Mouse (Mus musculus) small intestine, adult 2 months (tissue): Measurements from ENCODE around the gene Spaar. TPM values are rescaled to one million over a fixed set of nuclear protein-coding genes. Genes with fewer than 3 reads are reported as not detected.

Experiments used
- H3K27ac ChIP-seq: fragments of 200-500 bp; 2 replicates; pipeline ENCODE4 v1.5.1; 2012; ENCODE audit warnings: low read depth, low read length, control low read depth, inconsistent platforms; ENCODE audit not compliant: insufficient read depth
- H3K27me3 ChIP-seq: fragments of 200-500 bp; 2 replicates; pipeline ENCODE4 v1.6.1; 2012; ENCODE audit warnings: mild to moderate bottlenecking, moderate library complexity, low read length, inconsistent platforms; ENCODE audit not compliant: control insufficient read depth, insufficient read depth
- H3K36me3 ChIP-seq: fragments of 200-500 bp; 2 replicates; pipeline ENCODE4 v1.6.1; 2012; ENCODE audit warnings: mild to moderate bottlenecking, low read length, control low read depth, inconsistent platforms; ENCODE audit not compliant: control insufficient read depth, insufficient read depth
- H3K4me1 ChIP-seq: fragments of 200-500 bp; 2 replicates; pipeline ENCODE4 v1.6.1; 2012; ENCODE audit warnings: low read length, inconsistent platforms, mixed read lengths; ENCODE audit not compliant: control insufficient read depth, insufficient read depth, insufficient read length
- H3K4me3 ChIP-seq: fragments of 200-500 bp; 2 replicates; pipeline ENCODE4 v1.5.1; 2012; ENCODE audit warnings: low read depth, mild to moderate bottlenecking, control low read depth, inconsistent platforms, low read length, moderate library complexity
- CTCF ChIP-seq: fragments of 200-500 bp; IDR thresholded peaks from 2 replicates; pipeline ENCODE4 v1.5.1; 2012; ENCODE audit warnings: low read depth, mild to moderate bottlenecking, control low read depth, inconsistent platforms, low read length, moderate library complexity, mixed read lengths; ENCODE audit not compliant: insufficient replicate concordance, insufficient read length; ENCODE audit errors: extremely low read depth
- POLR2A ChIP-seq: fragments of 200-500 bp; IDR thresholded peaks from 2 replicates; pipeline ENCODE4 v1.6.1; 2012; ENCODE audit warnings: low read depth, mild to moderate bottlenecking, control low read depth, inconsistent platforms, low read length, moderate library complexity
- WGBS: fragments of 180-500 bp; shearing (Covaris S2); methylation state at CpG from one replicate; pipeline ENCODE4 v1.1.7; 2018; 5-methylcytosine and 5-hydroxymethylcytosine counted together
- polyA plus RNA-seq: library from polyadenylated mRNA; depleted of rRNA; stranded (reverse); fragments of >200 nt; gene quantifications from 2 replicates; pipeline ENCODE4 v1.2.3, GENCODE M21; 2012; rRNA removed

The Spaar gene
- polyA plus RNA-seq: 0.28 and 1.1 TPM in 2 replicates

DNA sequence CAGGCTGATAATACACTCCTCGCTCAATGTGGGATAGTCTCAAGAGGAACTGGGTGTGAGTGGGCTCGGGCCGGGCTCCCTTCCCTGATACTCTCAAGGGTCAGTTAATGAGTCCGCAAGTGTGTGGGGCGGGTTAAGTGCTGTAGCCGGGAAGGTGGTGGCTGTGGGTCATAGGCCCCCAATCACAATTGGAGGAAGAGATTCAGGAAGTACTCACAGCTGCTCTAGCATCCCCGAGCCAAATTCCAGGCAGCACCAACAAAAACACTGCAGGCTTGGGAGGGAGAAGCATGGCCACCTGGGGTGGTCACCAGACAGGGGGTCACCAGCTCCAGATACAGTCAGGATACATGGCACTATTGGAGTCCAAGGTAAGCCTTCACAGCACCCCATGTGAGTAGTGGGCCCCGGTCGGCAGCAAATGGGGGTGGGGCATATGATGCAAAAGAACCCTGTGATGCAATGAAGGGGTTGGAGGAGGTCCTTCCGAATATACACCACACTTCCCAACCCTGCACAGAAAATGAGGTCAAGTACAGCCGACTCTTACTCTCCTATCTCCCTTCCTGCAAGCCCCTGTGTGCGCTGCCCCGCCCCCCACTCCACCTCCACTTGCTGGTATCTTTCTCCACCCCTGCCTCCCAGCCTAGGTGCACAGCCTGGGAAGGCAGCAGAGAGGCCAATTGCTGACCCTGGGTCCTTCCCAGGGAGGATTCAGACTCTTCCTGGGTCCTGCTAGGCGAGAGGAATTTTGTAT, at the start of gene Spaar:
Spaar (plus strand) TSS at position 241 of the 757 bp plus-strand sequence.
- Histone ChIP-seq H3K4me3 (peak within 1 kb of the TSS; percentile 24; the same call in 1 of the 2 replicates), H3K27ac (peak within 1 kb of the TSS; percentile 91), H3K27me3 (no peaks in the 10 kb centered on the region), H3K36me3 (no peaks in the 10 kb centered on the region), H3K4me1 (peaks cover 20% of the 10 kb centered on the region; the same call in 1 of the 2 replicates)
- TF ChIP-seq POLR2A (no peak), CTCF (no peak)
- WGBS: 41% methylated on average over 14 of the region's 14 CpGs

DNA sequence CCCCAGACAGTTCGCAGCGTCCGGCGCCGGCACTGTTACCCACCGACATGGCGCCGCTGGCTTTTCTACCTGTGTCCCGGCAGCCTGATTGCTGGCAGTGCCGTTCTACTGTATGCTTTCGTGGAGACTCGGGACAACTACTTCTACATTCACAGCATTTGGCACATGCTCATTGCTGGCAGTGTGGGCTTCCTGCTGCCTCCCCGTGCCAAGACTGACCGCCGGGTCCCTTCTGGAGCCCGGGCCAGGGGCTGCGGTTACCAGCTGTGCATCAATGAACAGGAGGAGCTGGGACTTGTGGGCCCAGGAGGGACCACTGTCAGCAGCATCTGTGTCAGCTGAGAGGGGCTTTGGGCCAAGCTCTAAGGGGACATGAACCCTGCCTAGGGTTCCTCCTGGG, 39.8 kb upstream of the Spaar start:
- Histone ChIP-seq H3K4me3 (no peak overlapping the region), H3K27ac (no peak overlapping the region), H3K4me1 (peaks cover under 1% of the 10 kb centered on the region; the same call in 1 of the 2 replicates), H3K27me3 (no peaks in the 10 kb centered on the region; the same call in 1 of the 2 replicates), H3K36me3 (no peaks in the 10 kb centered on the region)
- 97% methylated on average over 17 of the region's 17 CpGs for WGBS
- no peak for TF ChIP-seq POLR2A

DNA sequence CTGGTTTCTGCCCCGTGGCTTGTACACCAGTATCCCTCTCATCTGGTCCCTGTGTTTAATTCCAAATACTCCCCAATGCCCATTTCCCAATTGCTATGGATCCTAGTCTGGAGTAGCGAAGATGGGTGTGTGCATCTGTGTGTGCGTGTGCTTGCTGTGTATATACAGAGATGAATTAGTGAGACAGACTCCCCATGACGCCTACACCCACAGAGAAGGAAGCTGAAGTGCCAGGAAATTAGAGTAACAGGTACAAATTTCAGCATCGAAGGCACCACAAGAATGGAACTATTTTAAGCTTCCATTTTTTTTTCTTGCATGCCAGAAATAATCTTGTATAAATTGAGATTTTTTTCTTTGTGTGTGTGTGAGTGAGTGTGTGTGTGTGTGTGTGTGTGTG, 38.8 kb upstream of the Spaar start:
- no peak overlapping the region for H3K4me3 ChIP-seq
- H3K27ac ChIP-seq: no peak overlapping the region
- H3K4me1 ChIP-seq: peaks cover 5% of the 10 kb centered on the region
- no peaks in the 10 kb centered on the region; the same call in 1 of the 2 replicates for H3K27me3 ChIP-seq
- WGBS: 76% methylated on average over 5 of the region's 5 CpGs
- no peaks in the 10 kb centered on the region for H3K36me3 ChIP-seq
- TF ChIP-seq POLR2A (no peak), CTCF (no peak)

DNA sequence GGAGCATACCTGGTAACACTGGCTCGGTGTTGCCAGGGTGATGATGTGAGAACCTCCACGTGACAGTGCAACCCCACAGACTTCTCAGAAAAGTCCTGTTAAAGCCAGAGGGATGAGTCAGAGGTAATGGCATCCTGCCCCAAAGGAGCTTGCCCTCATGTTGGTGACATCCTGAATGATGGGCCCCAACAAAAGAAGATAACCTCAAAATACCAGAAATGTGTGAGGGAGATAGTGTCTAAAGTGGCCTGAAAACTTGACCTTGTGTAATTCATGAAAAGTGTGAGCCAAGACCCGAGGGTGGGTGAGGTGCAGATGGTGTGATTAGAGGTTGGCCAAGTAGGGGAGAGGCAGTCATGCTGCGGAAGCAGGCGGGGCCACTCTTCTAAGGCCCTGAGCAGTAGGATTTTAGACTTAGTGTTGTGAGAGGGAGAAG, 36.0 kb upstream of the Spaar start:
- Histone ChIP-seq H3K36me3 (no peaks in the 10 kb centered on the region), H3K4me1 (peaks cover 5% of the 10 kb centered on the region), H3K27ac (no peak overlapping the region), H3K4me3 (no peak overlapping the region), H3K27me3 (no peaks in the 10 kb centered on the region)
- WGBS: 59% methylated on average over 5 of the region's 5 CpGs
- TF ChIP-seq CTCF: no peak
- no peak for TF ChIP-seq POLR2A

DNA sequence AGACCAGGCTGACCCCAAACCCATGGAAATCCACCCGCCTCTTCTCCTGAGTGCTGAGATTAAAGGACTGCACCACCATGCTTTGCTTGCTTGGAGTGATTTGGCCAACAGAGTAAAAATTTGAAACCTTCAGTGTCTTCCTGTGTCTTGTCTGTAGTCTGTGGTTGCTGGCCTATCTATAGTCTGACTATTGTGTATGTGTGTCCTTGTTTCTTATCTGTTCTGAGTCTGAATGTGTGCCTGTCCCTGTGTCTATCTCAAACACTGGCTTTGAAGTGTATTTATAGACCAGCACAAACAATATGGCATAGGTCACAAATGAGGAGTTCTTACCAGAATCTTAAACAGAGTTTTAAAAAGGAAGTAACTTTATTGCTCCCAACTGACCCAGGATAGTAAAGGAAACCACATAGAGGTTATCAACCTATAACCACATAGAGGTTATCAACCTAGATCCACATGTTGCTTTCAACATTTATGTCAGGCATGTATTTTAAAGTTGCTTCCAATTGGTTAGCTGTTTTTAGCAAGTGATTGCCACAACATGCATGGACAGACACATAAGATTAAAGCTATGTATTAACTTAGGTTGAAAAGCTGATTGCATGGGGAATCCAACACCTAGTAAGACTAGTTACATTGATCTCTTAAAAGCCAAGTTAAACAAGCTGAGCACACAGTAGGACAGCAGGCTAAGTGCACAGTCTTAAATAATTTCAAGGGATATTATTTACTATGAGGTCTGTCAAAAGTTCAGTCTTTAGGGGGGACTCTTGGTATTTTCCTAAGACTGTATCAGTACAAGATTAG, 35.2 kb upstream of the Spaar start:
- peaks cover 5% of the 10 kb centered on the region for H3K4me1 ChIP-seq
- H3K27me3 ChIP-seq: no peaks in the 10 kb centered on the region
- TF ChIP-seq POLR2A (no peak), CTCF (no peak)
- H3K4me3 ChIP-seq: no peak overlapping the region
- WGBS: 79% methylated on average over 1 of the region's 1 CpGs
- no peaks in the 10 kb centered on the region for H3K36me3 ChIP-seq
- H3K27ac ChIP-seq: no peak overlapping the region

DNA sequence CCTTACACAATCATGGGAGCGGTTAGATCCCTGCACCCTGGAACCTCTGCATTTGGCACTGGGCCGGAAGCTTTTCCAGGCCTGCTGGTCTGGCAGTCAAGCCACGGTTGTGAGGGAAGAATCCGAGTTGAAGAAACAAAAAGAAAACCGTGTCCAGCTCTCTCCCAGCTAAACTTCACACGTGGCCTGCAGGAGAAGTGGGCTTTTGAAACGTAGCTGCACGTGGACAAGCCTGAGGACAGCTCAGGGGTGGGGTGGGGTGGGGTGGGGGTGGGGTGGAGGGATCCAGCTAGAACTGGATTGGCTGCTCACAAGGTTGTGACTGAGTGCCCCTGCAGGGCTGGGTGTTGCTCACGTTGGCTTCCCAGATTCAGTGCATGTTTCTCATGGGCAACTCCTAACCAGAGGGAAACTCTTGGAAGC, 34.6 kb upstream of the Spaar start:
- no peak for TF ChIP-seq POLR2A
- TF ChIP-seq CTCF: no peak
- Histone ChIP-seq H3K4me3 (no peak overlapping the region), H3K36me3 (no peaks in the 10 kb centered on the region), H3K27ac (no peak overlapping the region), H3K27me3 (no peaks in the 10 kb centered on the region), H3K4me1 (peaks cover 5% of the 10 kb centered on the region)
- WGBS: 11% methylated on average over 9 of the region's 9 CpGs

DNA sequence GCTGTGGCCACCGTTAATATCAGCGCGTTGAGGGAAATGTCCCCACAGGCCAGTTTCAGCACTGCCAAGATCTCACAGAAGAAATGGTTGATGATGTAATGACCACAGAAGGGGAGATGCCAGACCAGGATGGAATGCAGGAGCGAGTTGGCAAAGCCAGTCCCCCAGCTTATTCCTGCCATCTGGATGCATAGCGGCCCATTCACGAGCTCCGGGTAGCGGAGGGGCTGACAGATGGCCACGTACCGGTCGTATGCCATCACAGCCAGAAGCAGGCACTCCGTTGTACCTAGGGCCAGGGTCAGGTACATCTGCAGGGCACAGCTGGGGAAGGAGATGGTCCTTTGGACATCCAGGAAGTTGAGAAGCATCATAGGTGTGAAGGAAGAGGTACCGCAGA, 33.3 kb upstream of the Spaar start:
- H3K27ac ChIP-seq: no peak overlapping the region
- H3K4me3 ChIP-seq: no peak overlapping the region
- TF ChIP-seq POLR2A: no peak
- no peak for TF ChIP-seq CTCF
- H3K4me1 ChIP-seq: peaks cover 5% of the 10 kb centered on the region
- no peaks in the 10 kb centered on the region for H3K27me3 ChIP-seq
- H3K36me3 ChIP-seq: no peaks in the 10 kb centered on the region
- 93% methylated on average over 13 of the region's 13 CpGs for WGBS
